Mouse (Mus musculus) erythroid progenitor cell, adult 5-6 weeks (primary cell): ENCODE data around the gene Olfr1406. TPM values are rescaled to one million over a fixed set of nuclear protein-coding genes. Genes with fewer than 3 reads are reported as not detected.
"Not testable (repeated sequence)": the region's sequence is repeated elsewhere in the genome, so short reads cannot be mapped to it uniquely, and the experiment has no call there.

Experiments used
- ATAC-seq: replicated peaks from 2 replicates; pipeline ENCODE4 v1.8.0; 2016; ENCODE audit warnings: moderate number of reproducible peaks, mild to moderate bottlenecking, moderate TSS enrichment, inconsistent platforms; ENCODE audit not compliant: poor library complexity, low FRiP score, severe bottlenecking
- total RNA-seq, 2 experiments: library from RNA; stranded (forward) in 1 of 2; stranded (reverse) in 1 of 2; fragments of 150-400 nt in 1 of 2; fragments of 186-747, 209-891 nt in 1 of 2; gene quantifications; 2 replicates each; pipeline versions ENCODE4 v1.2.3 to v1.2.4; 2015 to 2017; ENCODE audit warnings: low replicate concordance in 2 of 2

Olfr1406 gene
- total RNA-seq (2015; ENCODE audit: low replicate concordance) (not detected in 2 replicates), total RNA-seq (2017; ENCODE audit: low replicate concordance) (not detected in 2 replicates)

GRCm38 (mm10) chr1:173190540-173190939 lies at the start of gene Olfr1406:
Gene Olfr1406 (minus strand): TSS chr1:173190640.
- no peak for ATAC-seq

- not testable (repeated sequence) for ATAC-seq
These were observed 46.6 kb upstream of the Olfr1406 start for GRCm38 (mm10) chr1:173237004-173237403.

GRCm38 (mm10) chr1:173227081-173227480 lies 36.6 kb upstream of the Olfr1406 start, which contains the start of gene Fcer1a:
Gene Fcer1a (minus strand): TSS chr1:173227214.
- ATAC-seq: no peak

- ATAC-seq: no peak
These were observed 26.0 kb upstream of the Olfr1406 start for GRCm38 (mm10) chr1:173216481-173216880.

- no peak for ATAC-seq
These were observed 21.7 kb upstream of the Olfr1406 start, which contains the start of gene Olfr1404 for GRCm38 (mm10) chr1:173212092-173212491. Gene Olfr1404 (plus strand): TSS chr1:173212392.

GRCm38 (mm10) chr1:173197508-173197907 lies 7.1 kb upstream of the Olfr1406 start, which contains the start of gene Olfr218:
Gene Olfr218 (plus strand): TSS chr1:173197808.
- ATAC-seq: no peak

GRCm38 (mm10) chr1:173196359-173196758 lies 5.9 kb upstream of the Olfr1406 start:
- ATAC-seq: no peak

- ATAC-seq: no peak
These were observed 1.6 kb upstream of the Olfr1406 start for GRCm38 (mm10) chr1:173192059-173192458.

- no peak for ATAC-seq
These were observed 16.1 kb downstream of the Olfr1406 start for GRCm38 (mm10) chr1:173174154-173174842.

GRCm38 (mm10) chr1:173137274-173137673 lies 53.2 kb downstream of the Olfr1406 start, which contains the start of gene Olfr1408:
Gene Olfr1408 (minus strand): TSS chr1:173137374.
- ATAC-seq: no peak

Other genes starting within 250 kb of the Olfr1406 start
- gene Olfr16, start 240.2 kb downstream of the Olfr1406 start, total RNA-seq (2015; ENCODE audit: low replicate concordance): not detected in 2 replicates
- not detected in 2 replicates for gene Olfr16, start 240.2 kb downstream of the Olfr1406 start, total RNA-seq (2017; ENCODE audit: low replicate concordance)
- gene Olfr1408, start 53.3 kb downstream of the Olfr1406 start, total RNA-seq (2015; ENCODE audit: low replicate concordance): not detected in 2 replicates
- not detected in 2 replicates for gene Olfr1408, start 53.3 kb downstream of the Olfr1406 start, total RNA-seq (2017; ENCODE audit: low replicate concordance)
- gene Olfr218, start 7.2 kb upstream of the Olfr1406 start, total RNA-seq (2015; ENCODE audit: low replicate concordance): not detected in 2 replicates
- gene Olfr218, start 7.2 kb upstream of the Olfr1406 start, total RNA-seq (2017; ENCODE audit: low replicate concordance): not detected in 2 replicates
- gene Olfr1404, start 21.8 kb upstream of the Olfr1406 start, total RNA-seq (2015; ENCODE audit: low replicate concordance): not detected in 2 replicates
- gene Olfr1404, start 21.8 kb upstream of the Olfr1406 start, total RNA-seq (2017; ENCODE audit: low replicate concordance): not detected in 2 replicates
- 13.0 TPM in 2 replicates for gene Fcer1a, start 36.6 kb upstream of the Olfr1406 start, total RNA-seq (2015; ENCODE audit: low replicate concordance)
- 5.7 and 9.0 TPM in 2 replicates for gene Fcer1a, start 36.6 kb upstream of the Olfr1406 start, total RNA-seq (2017; ENCODE audit: low replicate concordance)
- gene Olfr418, start 75.4 kb upstream of the Olfr1406 start, total RNA-seq (2015; ENCODE audit: low replicate concordance): not detected in 2 replicates
- gene Olfr418, start 75.4 kb upstream of the Olfr1406 start, total RNA-seq (2017; ENCODE audit: low replicate concordance): not detected in 2 replicates
- gene Mptx2, start 87.1 kb upstream of the Olfr1406 start, total RNA-seq (2015; ENCODE audit: low replicate concordance): not detected in 2 replicates
- gene Mptx2, start 87.1 kb upstream of the Olfr1406 start, total RNA-seq (2017; ENCODE audit: low replicate concordance): not detected in 2 replicates
- gene Ackr1, start 143.1 kb upstream of the Olfr1406 start, total RNA-seq (2015; ENCODE audit: low replicate concordance): 223 and 265 TPM in 2 replicates
- gene Ackr1, start 143.1 kb upstream of the Olfr1406 start, total RNA-seq (2017; ENCODE audit: low replicate concordance): 67.0 and 67.1 TPM in 2 replicates
- 101 and 132 TPM in 2 replicates for gene Aim2, start 160.2 kb upstream of the Olfr1406 start, total RNA-seq (2015; ENCODE audit: low replicate concordance)
- gene Aim2, start 160.2 kb upstream of the Olfr1406 start, total RNA-seq (2017; ENCODE audit: low replicate concordance): 121 and 141 TPM in 2 replicates
- not detected in 2 replicates for gene Cadm3, start 177.1 kb upstream of the Olfr1406 start, total RNA-seq (2015; ENCODE audit: low replicate concordance)
- gene Cadm3, start 177.1 kb upstream of the Olfr1406 start, total RNA-seq (2017; ENCODE audit: low replicate concordance): 7.8 TPM in 2 replicates